Comparison of ENCODE assay signal across 17 mouse cellular contexts in genomic region chr11:35651286-35651685, GRCm38 (mm10).
"Had no signal": no experiment of that assay in that cellular context is flagged by ENCODE, and none has a peak within 500 bp of the region (broad histone marks: within the 10 kb centered on the region; RNA-seq: fewer than 3 reads in every experiment).

No protein-coding gene starts in this region.

- H3K27ac ChIP-seq: liver, embryonic 15.5 days; lung, embryonic 15.5 days; macrophage; midbrain, embryonic 13.5 days; midbrain, embryonic 15.5 days; stomach, embryonic 15.5 days; stomach, postnatal 0 days had no signal

- DNase-seq: liver, postnatal 0 days; lung, adult 2 months; lung, postnatal 14 days; lung, postnatal 36 days; right cerebral cortex, postnatal 14 days; thymus, adult 2 months; thymus, postnatal 25 days had no signal

- H3K4me1 ChIP-seq: liver, embryonic 15.5 days; lung, embryonic 15.5 days; megakaryocyte, embryonic 14.5 days; midbrain, embryonic 13.5 days; midbrain, embryonic 15.5 days; stomach, embryonic 15.5 days had no signal

- H3K4me3 ChIP-seq: liver, embryonic 15.5 days; lung, embryonic 15.5 days; megakaryocyte, embryonic 14.5 days; midbrain, embryonic 13.5 days; midbrain, embryonic 15.5 days; stomach, embryonic 15.5 days had no signal

- ATAC-seq: liver, postnatal 0 days; lung, postnatal 0 days; midbrain, embryonic 13.5 days; midbrain, embryonic 15.5 days had no signal

- H3K9me3 ChIP-seq: liver, embryonic 15.5 days; lung, embryonic 15.5 days; megakaryocyte, embryonic 14.5 days; midbrain, embryonic 13.5 days; midbrain, embryonic 15.5 days; stomach, embryonic 15.5 days had no signal

- H3K9ac ChIP-seq: liver, embryonic 15.5 days; liver, postnatal 0 days; lung, embryonic 15.5 days; midbrain, embryonic 13.5 days; midbrain, embryonic 15.5 days; stomach, embryonic 15.5 days had no signal

- H3K27me3 ChIP-seq: liver, embryonic 15.5 days; lung, embryonic 15.5 days; stomach, embryonic 15.5 days had no signal

- H3K4me2 ChIP-seq: liver, embryonic 15.5 days; lung, embryonic 15.5 days; midbrain, embryonic 11.5 days; midbrain, embryonic 13.5 days; midbrain, embryonic 15.5 days; stomach, embryonic 15.5 days had no signal

- H3K36me3 ChIP-seq: liver, embryonic 15.5 days; lung, embryonic 15.5 days; midbrain, embryonic 13.5 days; midbrain, embryonic 15.5 days; stomach, embryonic 15.5 days had no signal
